Mouse (Mus musculus) neural tube, embryonic 13.5 days (tissue): ENCODE results near the gene Gipc1. TPM values are rescaled to one million over a fixed set of nuclear protein-coding genes. Genes with fewer than 3 reads are reported as not detected.

Source experiments
- ATAC-seq: fragments of 200-750 bp; cut with Nextera tagmentation; 2 replicates; pipeline ENCODE4 v1.8.0; 2017; ENCODE audit warnings: low read depth, mild to moderate bottlenecking, moderate TSS enrichment, moderate library complexity
- H3K27ac ChIP-seq: fragments of 300-500 bp; sonication (generic); replicated peaks from 2 replicates; pipeline ENCODE4 v1.5.1; 2015; ENCODE audit warnings: moderate library complexity, mild to moderate bottlenecking, inconsistent platforms
- H3K27me3 ChIP-seq: fragments of 300-500 bp; sonication (generic); 2 replicates; pipeline ENCODE4 v1.6.1; 2015; ENCODE audit warnings: mild to moderate bottlenecking, inconsistent platforms
- H3K36me3 ChIP-seq: fragments of 300-500 bp; sonication (generic); 2 replicates; pipeline ENCODE4 v1.6.1; 2015; ENCODE audit warnings: mild to moderate bottlenecking, inconsistent platforms
- H3K4me1 ChIP-seq: fragments of 300-500 bp; sonication (generic); replicated peaks from 2 replicates; pipeline ENCODE4 v1.6.1; 2015; ENCODE audit warnings: inconsistent platforms
- H3K4me2 ChIP-seq: fragments of 300-500 bp; sonication (generic); 2 replicates; pipeline ENCODE4 v1.6.1; 2015; ENCODE audit warnings: inconsistent platforms, mild to moderate bottlenecking, moderate library complexity
- H3K4me3 ChIP-seq: fragments of 300-500 bp; sonication (generic); 2 replicates; pipeline ENCODE4 v1.5.1; 2015; ENCODE audit warnings: mild to moderate bottlenecking, inconsistent platforms
- H3K9ac ChIP-seq: fragments of 300-500 bp; sonication (generic); 2 replicates; pipeline ENCODE4 v1.6.1; 2015; ENCODE audit warnings: moderate library complexity, mild to moderate bottlenecking, inconsistent platforms
- H3K9me3 ChIP-seq: fragments of 300-500 bp; sonication (generic); 2 replicates; pipeline ENCODE4 v1.6.1; 2016; ENCODE audit warnings: inconsistent platforms
- WGBS: fragments of 180-500 bp; shearing (Covaris S2); methylation state at CpG from one replicate; pipeline ENCODE4 v1.1.7; 2015; 5-methylcytosine and 5-hydroxymethylcytosine counted together
- polyA plus RNA-seq: library from polyadenylated mRNA; unstranded; fragments of >200 nt; fragmentation: Nextera tagmentation; extraction: Ambion mirVana; gene quantifications from 2 replicates; pipeline ENCODE4 v1.2.1, GENCODE M21; 2015

The Gipc1 gene
- polyA plus RNA-seq, 1 experiment from 2014 or later = 149 TPM

- peak; percentile 29 for ATAC-seq
- H3K9ac ChIP-seq = peak overlapping the region; percentile 91
- H3K4me2 ChIP-seq = peak overlapping the region; percentile 70
- peaks cover 32% of the 10 kb centered on the region for H3K4me1 ChIP-seq
- 3% methylated on average over 42 of the region's 46 CpGs for WGBS
- peak overlapping the region; percentile 84 for H3K4me3 ChIP-seq
- 0 out of 2 replicates have a peak, but pooled peaks cover 1% of the 10 kb centered on the region for H3K9me3 ChIP-seq
- H3K36me3 ChIP-seq = no peaks in the 10 kb centered on the region
- no peaks in the 10 kb centered on the region for H3K27me3 ChIP-seq
- peak overlapping the region; percentile 66; the same call in 1 of the 2 replicates for H3K27ac ChIP-seq
These were observed 526 bp downstream of the Gipc1 start for GRCm38 (mm10) chr8:83652744-83653661.

- Histone ChIP-seq H3K9ac (peak overlapping the region; percentile 91), H3K27ac (no peak overlapping the region), H3K4me1 (peaks cover 32% of the 10 kb centered on the region), H3K4me2 (peak overlapping the region; percentile 70), H3K9me3 (no peaks in the 10 kb centered on the region), H3K4me3 (peak overlapping the region; percentile 84), H3K36me3 (no peaks in the 10 kb centered on the region), H3K27me3 (no peaks in the 10 kb centered on the region)
- ATAC-seq = no peak
- 44% methylated on average over 10 of the region's 10 CpGs for WGBS
These were observed 1.2 kb downstream of the Gipc1 start for GRCm38 (mm10) chr8:83653662-83654017.

GRCm38 (mm10) chr8:83654725-83655124, 2.2 kb downstream of the Gipc1 start:
- Histone ChIP-seq H3K27ac (no peak overlapping the region), H3K9me3 (no peaks in the 10 kb centered on the region), H3K36me3 (no peaks in the 10 kb centered on the region), H3K4me2 (no peak overlapping the region), H3K27me3 (no peaks in the 10 kb centered on the region), H3K9ac (no peak overlapping the region), H3K4me1 (peaks cover 34% of the 10 kb centered on the region), H3K4me3 (no peak overlapping the region)
- WGBS = 96% methylated on average over 6 of the region's 6 CpGs
- ATAC-seq = no peak

- Histone ChIP-seq H3K36me3 (no peaks in the 10 kb centered on the region), H3K4me2 (no peak overlapping the region), H3K4me1 (peaks cover 47% of the 10 kb centered on the region), H3K9ac (no peak overlapping the region), H3K27me3 (no peaks in the 10 kb centered on the region), H3K4me3 (no peak overlapping the region), H3K9me3 (no peaks in the 10 kb centered on the region), H3K27ac (no peak overlapping the region)
- WGBS = 93% methylated on average over 9 of the region's 9 CpGs
- no peak for ATAC-seq
These were observed 3.6 kb downstream of the Gipc1 start for GRCm38 (mm10) chr8:83656043-83656442.

GRCm38 (mm10) chr8:83656484-83657246, 4.2 kb downstream of the Gipc1 start:
- Histone ChIP-seq H3K9ac (no peak overlapping the region), H3K4me2 (no peak overlapping the region), H3K36me3 (no peaks in the 10 kb centered on the region), H3K27me3 (no peaks in the 10 kb centered on the region), H3K27ac (0 out of 2 replicates have a peak overlapping the region, but pooled peaks have one; percentile 9), H3K4me1 (peaks cover 52% of the 10 kb centered on the region), H3K9me3 (no peaks in the 10 kb centered on the region), H3K4me3 (no peak overlapping the region)
- no peak for ATAC-seq
- 81% methylated on average over 13 of the region's 13 CpGs for WGBS

GRCm38 (mm10) chr8:83660545-83660944, 8.1 kb downstream of the Gipc1 start:
- H3K4me3 ChIP-seq = no peak overlapping the region
- H3K9me3 ChIP-seq = no peaks in the 10 kb centered on the region
- H3K4me2 ChIP-seq = peak overlapping the region; percentile 29
- H3K36me3 ChIP-seq = peaks cover 20% of the 10 kb centered on the region; the same call in 1 of the 2 replicates
- H3K9ac ChIP-seq = 0 out of 2 replicates have a peak overlapping the region, but pooled peaks have one; percentile 31
- no peaks in the 10 kb centered on the region for H3K27me3 ChIP-seq
- 8% methylated on average over 8 of the region's 8 CpGs for WGBS
- H3K27ac ChIP-seq = peak overlapping the region; percentile 34
- H3K4me1 ChIP-seq = peaks cover 42% of the 10 kb centered on the region
- ATAC-seq = 0 out of 2 replicates have a peak, but pooled peaks have one; percentile 24

GRCm38 (mm10) chr8:83660995-83661680, 8.7 kb downstream of the Gipc1 start:
- Histone ChIP-seq H3K9ac (peak overlapping the region; percentile 31), H3K4me1 (peaks cover 48% of the 10 kb centered on the region), H3K4me2 (peak overlapping the region; percentile 29), H3K27ac (peak overlapping the region; percentile 34), H3K36me3 (peaks cover 20% of the 10 kb centered on the region; the same call in 1 of the 2 replicates), H3K27me3 (no peaks in the 10 kb centered on the region), H3K4me3 (no peak overlapping the region), H3K9me3 (no peaks in the 10 kb centered on the region)
- WGBS = 15% methylated on average over 22 of the region's 22 CpGs
- 0 out of 2 replicates have a peak, but pooled peaks have one; percentile 2 for ATAC-seq

GRCm38 (mm10) chr8:83662421-83662826, 9.9 kb downstream of the Gipc1 start:
- H3K27ac ChIP-seq = no peak overlapping the region
- peaks cover 54% of the 10 kb centered on the region for H3K4me1 ChIP-seq
- H3K4me3 ChIP-seq = no peak overlapping the region
- H3K36me3 ChIP-seq = peaks cover 20% of the 10 kb centered on the region; the same call in 1 of the 2 replicates
- peak; percentile 40 for ATAC-seq
- H3K27me3 ChIP-seq = peaks cover 7% of the 10 kb centered on the region
- no peak overlapping the region for H3K9ac ChIP-seq
- no peak overlapping the region for H3K4me2 ChIP-seq
- 18% methylated on average over 4 of the region's 4 CpGs for WGBS
- no peaks in the 10 kb centered on the region for H3K9me3 ChIP-seq

GRCm38 (mm10) chr8:83664096-83664495, 11.6 kb downstream of the Gipc1 start:
- H3K27me3 ChIP-seq = peaks cover 12% of the 10 kb centered on the region
- no peak overlapping the region for H3K4me3 ChIP-seq
- peaks cover 68% of the 10 kb centered on the region for H3K4me1 ChIP-seq
- 84% methylated on average over 13 of the region's 13 CpGs for WGBS
- no peaks in the 10 kb centered on the region for H3K9me3 ChIP-seq
- H3K4me2 ChIP-seq = no peak overlapping the region
- peaks cover 22% of the 10 kb centered on the region; the same call in 1 of the 2 replicates for H3K36me3 ChIP-seq
- ATAC-seq = no peak
- H3K27ac ChIP-seq = no peak overlapping the region
- no peak overlapping the region for H3K9ac ChIP-seq

GRCm38 (mm10) chr8:83664931-83665625, 12.6 kb downstream of the Gipc1 start:
- Histone ChIP-seq H3K4me3 (no peak overlapping the region), H3K27ac (no peak overlapping the region), H3K4me1 (peaks cover 63% of the 10 kb centered on the region), H3K9ac (no peak overlapping the region), H3K9me3 (no peaks in the 10 kb centered on the region), H3K36me3 (peaks cover 32% of the 10 kb centered on the region), H3K27me3 (peaks cover 12% of the 10 kb centered on the region), H3K4me2 (no peak overlapping the region)
- no peak for ATAC-seq
- 57% methylated on average over 2 of the region's 2 CpGs for WGBS
